Mouse (Mus musculus) testis, adult 2 months (tissue): ENCODE data around the gene Cep95.

Source experiments
- CTCF ChIP-seq: fragments of 200-500 bp; IDR thresholded peaks from 2 replicates; pipeline ENCODE4 v1.5.1; 2012; ENCODE audit warnings: low read depth, mild to moderate bottlenecking, inconsistent platforms, low read length, moderate library complexity; ENCODE audit not compliant: control insufficient read depth, insufficient read depth, insufficient replicate concordance
- POLR2A ChIP-seq: fragments of 200-500 bp; IDR thresholded peaks from 2 replicates; pipeline ENCODE4 v1.6.1; 2012; ENCODE audit warnings: low read depth, mild to moderate bottlenecking, inconsistent platforms, low read length, moderate library complexity; ENCODE audit not compliant: control insufficient read depth

GRCm38 (mm10) chr11:106779388-106780088, 9.5 kb upstream of the Cep95 start, which contains the start of gene Polg2:
- TF ChIP-seq CTCF: no peak
- TF ChIP-seq POLR2A: peak; percentile 86
